37 mouse cellular contexts compared by ENCODE assay signal in genomic region chr14:57556922-57557321, GRCm38 (mm10). TPM values are rescaled to one million over a fixed set of nuclear protein-coding genes. Genes with fewer than 3 reads are reported as not detected.
"Had no signal": no experiment of that assay in that cellular context is flagged by ENCODE, and none has a peak within 500 bp of the region (broad histone marks: within the 10 kb centered on the region; RNA-seq: fewer than 3 reads in every experiment).

No protein-coding gene starts in this region.

- H3K4me1 ChIP-seq: limb, embryonic 12.5 days; limb, embryonic 13.5 days; limb, embryonic 15.5 days; liver, embryonic 12.5 days; liver, embryonic 13.5 days; liver, embryonic 15.5 days; lung, embryonic 15.5 days; megakaryocyte, embryonic 14.5 days; midbrain, embryonic 10.5 days; midbrain, embryonic 12.5 days; midbrain, embryonic 13.5 days; midbrain, embryonic 15.5 days; neural tube, embryonic 12.5 days had no signal

- H3K9ac ChIP-seq: limb, embryonic 12.5 days; limb, embryonic 13.5 days; limb, embryonic 15.5 days; liver, embryonic 12.5 days; liver, embryonic 13.5 days; liver, embryonic 14.5 days; liver, embryonic 15.5 days; liver, postnatal 0 days; lung, embryonic 14.5 days; lung, embryonic 15.5 days; midbrain, embryonic 12.5 days; midbrain, embryonic 13.5 days; midbrain, embryonic 15.5 days; neural tube, embryonic 12.5 days had no signal

- H3K4me2 ChIP-seq: limb, embryonic 12.5 days; limb, embryonic 13.5 days; limb, embryonic 15.5 days; liver, embryonic 11.5 days; liver, embryonic 12.5 days; liver, embryonic 13.5 days; liver, embryonic 15.5 days; lung, embryonic 14.5 days; lung, embryonic 15.5 days; midbrain, embryonic 11.5 days; midbrain, embryonic 12.5 days; midbrain, embryonic 13.5 days; midbrain, embryonic 15.5 days; neural tube, embryonic 12.5 days had no signal

- ATAC-seq: liver, embryonic 12.5 days; liver, postnatal 0 days; lung, postnatal 0 days; midbrain, embryonic 13.5 days; midbrain, embryonic 15.5 days; midbrain, embryonic 16.5 days had no signal

- DNase-seq: left cerebral cortex, postnatal 4 days; liver; liver, embryonic 13.5 days; liver, postnatal 0 days; lung, adult 18-20 months; lung, adult 2 months; lung, embryonic 14.5 days; lung, postnatal 10 days; lung, postnatal 14 days; lung, postnatal 36 days; lung, postnatal 4 days; midbrain, embryonic 14.5 days had no signal

- H3K4me3 ChIP-seq: limb, embryonic 10.5 days; limb, embryonic 12.5 days; limb, embryonic 13.5 days; limb, embryonic 15.5 days; liver, embryonic 12.5 days; liver, embryonic 13.5 days; liver, embryonic 15.5 days; lung, embryonic 15.5 days; megakaryocyte, embryonic 14.5 days; midbrain, embryonic 10.5 days; midbrain, embryonic 12.5 days; midbrain, embryonic 13.5 days; midbrain, embryonic 15.5 days; myocyte; neural tube, embryonic 12.5 days had no signal

- H3K27ac ChIP-seq: limb, embryonic 10.5 days; limb, embryonic 12.5 days; limb, embryonic 13.5 days; limb, embryonic 15.5 days; liver, embryonic 12.5 days; liver, embryonic 13.5 days; liver, embryonic 14.5 days; liver, embryonic 15.5 days; lung, embryonic 15.5 days; macrophage; midbrain, embryonic 10.5 days; midbrain, embryonic 12.5 days; midbrain, embryonic 13.5 days; midbrain, embryonic 15.5 days; neural tube, embryonic 12.5 days had no signal

- H3K27me3 ChIP-seq: limb, embryonic 12.5 days; limb, embryonic 13.5 days; limb, embryonic 15.5 days; liver, embryonic 12.5 days; liver, embryonic 13.5 days; liver, embryonic 15.5 days; lung, embryonic 15.5 days; megakaryocyte, embryonic 14.5 days; midbrain, embryonic 12.5 days; midbrain, embryonic 13.5 days; midbrain, embryonic 15.5 days; neural tube, embryonic 12.5 days had no signal

- H3K36me3 ChIP-seq: liver, embryonic 12.5 days; liver, embryonic 13.5 days; liver, embryonic 15.5 days; midbrain, embryonic 15.5 days had no signal

- H3K9me3 ChIP-seq: limb, embryonic 10.5 days; limb, embryonic 12.5 days; limb, embryonic 13.5 days; limb, embryonic 15.5 days; liver, embryonic 12.5 days; liver, embryonic 13.5 days; liver, embryonic 15.5 days; lung, embryonic 15.5 days; megakaryocyte, embryonic 14.5 days; midbrain, embryonic 10.5 days; midbrain, embryonic 12.5 days; midbrain, embryonic 13.5 days; midbrain, embryonic 15.5 days; neural tube, embryonic 12.5 days had no signal

RNA-seq across cellular contexts. Expression of gene Il17d, which starts 32.3 kb away (rescaled TPM):
- total RNA-seq: liver, adult 2 months; megakaryocyte progenitor cell, adult 5-6 weeks; megakaryocyte, adult 5-6 weeks; megakaryocyte-erythroid progenitor cell, adult 5-6 weeks; monocyte, adult 5-6 weeks had no signal
- polyA plus RNA-seq: macrophage had no signal
